Mouse (Mus musculus) heart, adult 2 months (tissue): ENCODE measurements at regions not wholly inside any gene's neighbourhood (a gene's known extent, or its start where the extent isn't known, plus 50 kb on each side); places are given as distances from the start of the nearest gene placed in this dataset.

Experiments
- CTCF ChIP-seq: fragments of 200-600 bp; IDR thresholded peaks from 2 replicates; pipeline ENCODE4 v1.8.1; 2022; ENCODE audit warnings: antibody characterized with exemption, mild to moderate bottlenecking, moderate library complexity
- POLR2A ChIP-seq: fragments of 200-500 bp; IDR thresholded peaks from 2 replicates; pipeline ENCODE4 v1.6.1; 2011; ENCODE audit warnings: mild to moderate bottlenecking, low read depth, low read length, control low read depth; ENCODE audit not compliant: insufficient read depth

- TF ChIP-seq CTCF (no peak), POLR2A (no peak)
Observed at GRCm38 (mm10) chr4:131491960-131492359, 346.1 kb downstream of the Ptpru start.
